Mouse (Mus musculus): ENCODE data around the gene Cdh23. TPM values are rescaled to one million over a fixed set of nuclear protein-coding genes. Genes with fewer than 3 reads are reported as not detected.

The Cdh23 gene
- polyA plus RNA-seq, 1 experiment from 2014 or later = 0.06 TPM

DNA sequence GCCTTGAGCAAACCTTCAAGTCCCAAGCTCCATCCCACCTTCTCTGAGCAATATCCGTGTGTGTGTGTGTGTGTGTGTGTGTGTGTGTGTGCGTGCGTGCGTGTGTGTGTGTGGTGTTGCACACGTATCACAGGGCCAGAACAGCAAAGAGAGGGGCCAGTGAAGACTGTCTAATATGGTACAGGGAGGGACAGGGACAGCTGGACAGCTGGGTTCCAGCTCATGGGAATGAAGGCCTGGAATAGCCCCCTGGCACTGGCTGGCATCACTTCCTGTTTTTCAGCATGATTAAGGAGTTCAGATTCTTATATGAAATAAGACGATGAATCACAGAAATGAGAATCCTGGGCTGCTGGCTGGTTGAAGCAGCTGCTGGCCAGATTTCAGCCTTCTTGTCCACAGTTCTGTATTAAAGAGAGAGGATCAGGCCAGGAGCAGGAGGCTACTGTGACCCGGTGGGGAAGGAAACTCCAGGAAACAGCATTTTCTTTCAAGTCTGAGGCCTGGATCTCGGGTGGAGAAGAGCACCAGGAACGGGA is 316.8 kb downstream of the Cdh23 start:
- Histone ChIP-seq H3K4me2 (no peak overlapping the region), H3K4me1 (replicated peaks) (peaks cover 15% of the 10 kb centered on the region), H3K4me3 (no peak overlapping the region), H3K36me3 (no peaks in the 10 kb centered on the region), H3K9me3 (replicated peaks) (no peaks in the 10 kb centered on the region), H3K27ac (ENCODE audit: poor library complexity, severe bottlenecking) (no peak overlapping the region), H3K27me3 (replicated peaks) (no peaks in the 10 kb centered on the region), H3K9ac (no peak overlapping the region)
- no peak for ATAC-seq (ENCODE audit: insufficient number of reproducible peaks, low FRiP score)
- WGBS = 65% methylated on average over 9 of the region's 9 CpGs

- H3K27me3 ChIP-seq (replicated peaks) = no peaks in the 10 kb centered on the region
- H3K9ac ChIP-seq = no peak overlapping the region
- no peak overlapping the region for H3K4me2 ChIP-seq
- ATAC-seq (ENCODE audit: insufficient number of reproducible peaks, low FRiP score) = no peak
- H3K36me3 ChIP-seq = no peaks in the 10 kb centered on the region
- no peak overlapping the region for H3K27ac ChIP-seq (ENCODE audit: poor library complexity, severe bottlenecking)
- whole genome bisulfite sequencing = 76% methylated on average over 16 of the region's 16 CpGs
- H3K9me3 ChIP-seq (replicated peaks) = no peaks in the 10 kb centered on the region
- peaks cover 28% of the 10 kb centered on the region for H3K4me1 ChIP-seq (replicated peaks)
- no peak overlapping the region for H3K4me3 ChIP-seq
Measured at GRCm38 (mm10) chr10:60376704-60377103, 319.6 kb downstream of the Cdh23 start.

DNA sequence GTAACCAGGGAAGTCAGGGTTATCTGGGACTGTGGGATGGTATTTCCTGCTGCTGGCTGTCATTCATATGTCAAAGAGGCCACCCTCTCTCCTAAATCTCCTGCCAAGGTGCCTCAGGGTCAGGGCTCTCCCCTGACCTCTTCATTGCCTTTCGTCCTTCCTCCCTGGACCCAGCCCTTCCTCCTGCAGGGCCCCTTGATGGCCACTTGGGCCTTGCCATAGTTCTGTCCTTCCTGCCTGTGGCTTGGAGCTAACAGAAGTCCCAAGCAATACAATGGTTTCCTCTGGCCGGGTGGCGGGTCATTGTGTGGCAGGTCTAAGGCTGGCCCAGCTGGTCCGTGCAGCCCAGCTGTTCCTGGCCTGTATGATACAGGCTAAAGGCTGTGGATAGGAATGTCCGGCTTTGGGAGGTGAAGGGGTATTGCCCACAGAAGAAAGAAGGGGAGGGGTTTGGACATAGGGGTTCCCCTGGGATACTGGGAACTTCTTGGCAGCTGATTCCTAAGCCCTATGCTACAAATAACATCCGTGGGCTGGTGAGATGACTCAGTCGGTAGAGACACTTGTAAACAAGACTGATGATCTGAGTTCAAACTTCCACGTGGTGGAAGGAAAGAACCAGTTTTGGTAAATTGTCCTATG is 322.2 kb downstream of the Cdh23 start:
- peak; percentile 43; the same call in 1 of the 2 replicates for ATAC-seq (ENCODE audit: insufficient number of reproducible peaks, low FRiP score)
- Histone ChIP-seq H3K27me3 (replicated peaks) (no peaks in the 10 kb centered on the region), H3K36me3 (no peaks in the 10 kb centered on the region), H3K4me1 (replicated peaks) (peaks cover 13% of the 10 kb centered on the region), H3K27ac (ENCODE audit: poor library complexity, severe bottlenecking) (peak overlapping the region; percentile 37), H3K9ac (no peak overlapping the region), H3K9me3 (replicated peaks) (no peaks in the 10 kb centered on the region), H3K4me2 (no peak overlapping the region), H3K4me3 (no peak overlapping the region)
- WGBS = 41% methylated on average over 8 of the region's 8 CpGs

- WGBS = 37% methylated on average over 6 of the region's 6 CpGs
- Histone ChIP-seq H3K4me2 (no peak overlapping the region), H3K9ac (no peak overlapping the region), H3K36me3 (no peaks in the 10 kb centered on the region), H3K4me3 (no peak overlapping the region), H3K9me3 (replicated peaks) (no peaks in the 10 kb centered on the region), H3K27me3 (replicated peaks) (no peaks in the 10 kb centered on the region), H3K27ac (ENCODE audit: poor library complexity, severe bottlenecking) (peak overlapping the region; percentile 37), H3K4me1 (replicated peaks) (peaks cover 13% of the 10 kb centered on the region)
- no peak; the same call in 1 of the 2 replicates for ATAC-seq (ENCODE audit: insufficient number of reproducible peaks, low FRiP score)
Measured at GRCm38 (mm10) chr10:60373543-60373936, 322.8 kb downstream of the Cdh23 start.

GRCm38 (mm10) chr10:60371596-60372386 is 324.5 kb downstream of the Cdh23 start:
- no peak for ATAC-seq (ENCODE audit: insufficient number of reproducible peaks, low FRiP score)
- Histone ChIP-seq H3K27me3 (replicated peaks) (no peaks in the 10 kb centered on the region), H3K9ac (no peak overlapping the region), H3K27ac (ENCODE audit: poor library complexity, severe bottlenecking) (no peak overlapping the region), H3K36me3 (no peaks in the 10 kb centered on the region), H3K9me3 (replicated peaks) (no peaks in the 10 kb centered on the region), H3K4me1 (replicated peaks) (peaks cover 13% of the 10 kb centered on the region), H3K4me2 (no peak overlapping the region), H3K4me3 (no peak overlapping the region)
- WGBS = 73% methylated on average over 5 of the region's 5 CpGs

- Histone ChIP-seq H3K9ac (no peak overlapping the region), H3K4me1 (replicated peaks) (peaks cover 13% of the 10 kb centered on the region), H3K27me3 (replicated peaks) (no peaks in the 10 kb centered on the region), H3K36me3 (no peaks in the 10 kb centered on the region), H3K4me3 (no peak overlapping the region), H3K9me3 (replicated peaks) (no peaks in the 10 kb centered on the region), H3K27ac (ENCODE audit: poor library complexity, severe bottlenecking) (no peak overlapping the region), H3K4me2 (no peak overlapping the region)
- no peak for ATAC-seq (ENCODE audit: insufficient number of reproducible peaks, low FRiP score)
- WGBS = 59% methylated on average over 5 of the region's 5 CpGs
Measured at GRCm38 (mm10) chr10:60370601-60371061, 325.7 kb downstream of the Cdh23 start.

DNA sequence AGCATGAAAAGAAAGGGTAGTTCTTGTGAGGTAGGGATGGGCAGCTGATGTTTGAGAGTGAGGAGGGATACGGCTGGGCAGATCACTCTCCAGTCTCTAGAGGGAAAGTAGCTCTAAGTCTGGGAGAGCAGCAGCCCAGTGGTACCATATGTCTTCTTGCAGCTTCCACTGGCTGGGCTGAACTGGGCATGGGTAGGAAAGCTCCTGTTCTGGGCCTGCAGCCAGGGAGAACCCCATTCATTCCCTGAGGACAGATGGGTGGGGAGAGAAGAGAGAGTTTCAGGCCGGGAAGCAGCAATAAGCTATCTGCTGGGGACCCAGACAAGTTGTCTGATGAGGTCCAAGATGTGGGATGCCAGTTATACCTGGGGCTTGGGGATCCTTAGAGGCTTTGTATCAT is 326.2 kb downstream of the Cdh23 start:
- no peak overlapping the region for H3K4me2 ChIP-seq
- H3K27ac ChIP-seq (ENCODE audit: poor library complexity, severe bottlenecking) = no peak overlapping the region
- H3K9ac ChIP-seq = no peak overlapping the region
- H3K4me3 ChIP-seq = no peak overlapping the region
- 81% methylated on average over 2 of the region's 2 CpGs for WGBS
- H3K4me1 ChIP-seq (replicated peaks) = peaks cover 17% of the 10 kb centered on the region
- no peaks in the 10 kb centered on the region for H3K9me3 ChIP-seq (replicated peaks)
- H3K36me3 ChIP-seq = no peaks in the 10 kb centered on the region
- no peak for ATAC-seq (ENCODE audit: insufficient number of reproducible peaks, low FRiP score)
- no peaks in the 10 kb centered on the region for H3K27me3 ChIP-seq (replicated peaks)

DNA sequence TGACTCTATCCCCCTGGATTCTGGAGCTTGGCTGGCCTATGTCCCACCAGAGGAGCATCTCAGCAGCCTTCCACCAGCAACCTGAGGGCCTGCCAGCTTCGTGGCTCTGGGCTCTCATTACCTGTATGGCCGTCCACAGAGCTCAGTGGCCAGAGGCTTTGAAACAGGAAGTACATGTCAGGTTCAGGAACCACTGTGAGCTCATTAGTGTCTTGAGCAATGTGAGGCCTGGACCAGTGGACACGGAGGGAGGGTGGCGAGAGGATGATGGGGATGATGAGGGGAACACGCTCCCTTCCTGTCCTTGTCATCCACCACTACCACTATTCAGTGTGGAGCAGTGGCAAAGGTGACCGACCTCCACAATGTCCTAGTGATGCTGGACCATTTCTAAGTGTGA is 326.9 kb downstream of the Cdh23 start:
- WGBS = 79% methylated on average over 6 of the region's 6 CpGs
- Histone ChIP-seq H3K27ac (ENCODE audit: poor library complexity, severe bottlenecking) (no peak overlapping the region), H3K36me3 (no peaks in the 10 kb centered on the region), H3K4me3 (no peak overlapping the region), H3K9me3 (replicated peaks) (no peaks in the 10 kb centered on the region), H3K27me3 (replicated peaks) (no peaks in the 10 kb centered on the region), H3K4me1 (replicated peaks) (peaks cover 24% of the 10 kb centered on the region), H3K4me2 (no peak overlapping the region), H3K9ac (no peak overlapping the region)
- no peak for ATAC-seq (ENCODE audit: insufficient number of reproducible peaks, low FRiP score)

- Histone ChIP-seq H3K27me3 (replicated peaks) (no peaks in the 10 kb centered on the region), H3K4me2 (no peak overlapping the region), H3K9ac (no peak overlapping the region), H3K36me3 (no peaks in the 10 kb centered on the region), H3K4me1 (replicated peaks) (peaks cover 14% of the 10 kb centered on the region), H3K27ac (ENCODE audit: poor library complexity, severe bottlenecking) (no peak overlapping the region), H3K4me3 (no peak overlapping the region), H3K9me3 (replicated peaks) (no peaks in the 10 kb centered on the region)
- ATAC-seq (ENCODE audit: insufficient number of reproducible peaks, low FRiP score) = no peak
- WGBS = 60% methylated on average over 4 of the region's 4 CpGs
Measured at GRCm38 (mm10) chr10:60367904-60368303, 328.4 kb downstream of the Cdh23 start.

DNA sequence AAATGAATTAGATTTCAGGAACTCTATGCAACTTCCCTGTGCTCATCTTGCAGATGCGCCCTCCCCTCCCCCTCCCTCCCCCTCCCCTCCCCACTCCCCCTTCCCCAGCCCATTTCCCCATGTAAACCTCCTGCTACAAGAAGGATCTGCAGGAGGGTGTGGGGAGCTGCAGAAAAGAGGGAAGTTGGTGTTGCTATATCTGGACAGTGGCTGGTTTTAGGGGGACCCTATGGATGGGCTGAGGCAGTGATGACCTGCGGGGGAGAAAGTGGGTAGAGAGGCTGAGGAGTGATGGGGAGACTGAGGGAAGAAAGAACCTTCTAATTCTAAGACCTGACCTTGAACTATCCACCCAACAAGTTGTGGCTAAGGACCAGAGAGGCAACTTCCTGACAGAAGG is 329.1 kb downstream of the Cdh23 start:
- H3K9me3 ChIP-seq (replicated peaks) = no peaks in the 10 kb centered on the region
- H3K27ac ChIP-seq (ENCODE audit: poor library complexity, severe bottlenecking) = no peak overlapping the region
- H3K9ac ChIP-seq = no peak overlapping the region
- no peak for ATAC-seq (ENCODE audit: insufficient number of reproducible peaks, low FRiP score)
- H3K27me3 ChIP-seq (replicated peaks) = no peaks in the 10 kb centered on the region
- H3K4me2 ChIP-seq = no peak overlapping the region
- no peaks in the 10 kb centered on the region for H3K36me3 ChIP-seq
- H3K4me1 ChIP-seq (replicated peaks) = peaks cover 14% of the 10 kb centered on the region
- WGBS = 75% methylated on average over 2 of the region's 2 CpGs
- H3K4me3 ChIP-seq = no peak overlapping the region

DNA sequence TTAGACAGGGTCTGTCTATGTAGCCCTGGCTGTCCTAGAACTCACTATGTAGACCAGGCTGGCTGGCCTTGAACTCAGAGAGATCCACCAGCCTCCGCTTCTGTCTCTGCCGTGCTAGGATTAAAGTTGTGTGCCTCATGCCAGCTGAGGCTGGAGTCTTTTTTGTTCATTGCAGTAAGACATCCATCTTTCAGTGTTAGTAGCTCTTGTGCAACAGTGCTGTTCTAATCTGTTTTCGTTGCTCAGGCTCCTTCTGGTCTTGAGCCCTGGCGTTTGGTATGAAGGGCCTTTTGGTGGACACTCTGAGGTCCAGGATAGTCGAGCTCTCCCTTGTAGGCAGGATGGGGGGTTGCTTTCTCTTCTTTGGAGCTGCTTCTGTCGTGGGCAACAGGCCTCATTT is 332.9 kb downstream of the Cdh23 start:
- Histone ChIP-seq H3K27ac (ENCODE audit: poor library complexity, severe bottlenecking) (no peak overlapping the region), H3K36me3 (no peaks in the 10 kb centered on the region), H3K4me2 (no peak overlapping the region), H3K4me1 (replicated peaks) (peaks cover 17% of the 10 kb centered on the region), H3K9ac (no peak overlapping the region), H3K9me3 (replicated peaks) (no peaks in the 10 kb centered on the region), H3K4me3 (no peak overlapping the region), H3K27me3 (replicated peaks) (no peaks in the 10 kb centered on the region)
- 66% methylated on average over 6 of the region's 6 CpGs for WGBS
- no peak for ATAC-seq (ENCODE audit: insufficient number of reproducible peaks, low FRiP score)

Measured in heart, embryonic 12.5 days (tissue).